Mouse (Mus musculus) hindbrain, embryonic 10.5 days (tissue): ENCODE results near the gene Tsen15. TPM values are rescaled to one million over a fixed set of nuclear protein-coding genes. Genes with fewer than 3 reads are reported as not detected.

Source experiments
- DNase-seq: peaks from one replicate; pipeline ENCODE4 v3.0.0-alpha.2; 2017; ENCODE audit warnings: low spot score
- H3K27ac ChIP-seq: fragments of 300-500 bp; sonication (generic); 2 replicates; pipeline ENCODE4 v1.5.1; 2016; ENCODE audit warnings: mild to moderate bottlenecking, moderate library complexity
- H3K27me3 ChIP-seq: fragments of 300-500 bp; sonication (generic); 2 replicates; pipeline ENCODE4 v1.6.1; 2016; ENCODE audit warnings: mild to moderate bottlenecking; ENCODE audit not compliant: poor library complexity, insufficient read depth, severe bottlenecking
- H3K36me3 ChIP-seq: fragments of 300-500 bp; sonication (generic); 2 replicates; pipeline ENCODE4 v1.6.1; 2016; ENCODE audit warnings: mild to moderate bottlenecking, moderate library complexity
- H3K4me1 ChIP-seq: fragments of 300-500 bp; sonication (generic); replicated peaks from 2 replicates; pipeline ENCODE4 v1.6.1; 2016; ENCODE audit warnings: mild to moderate bottlenecking
- H3K4me3 ChIP-seq: fragments of 300-500 bp; sonication (generic); 2 replicates; pipeline ENCODE4 v1.5.1; 2016; ENCODE audit warnings: mild to moderate bottlenecking, moderate library complexity
- H3K9me3 ChIP-seq: fragments of 300-500 bp; sonication (generic); 2 replicates; pipeline ENCODE4 v1.6.1; 2016; ENCODE audit warnings: mild to moderate bottlenecking, moderate library complexity
- WGBS: fragments of 180-500 bp; shearing (Covaris S2); methylation state at CpG from one replicate; pipeline ENCODE4 v1.1.7; 2016; 5-methylcytosine and 5-hydroxymethylcytosine counted together
- polyA plus RNA-seq: library from polyadenylated mRNA; unstranded; fragments of >200 nt; fragmentation: Nextera tagmentation; extraction: Ambion mirVana; gene quantifications from 2 replicates; pipeline ENCODE4 v1.2.1, GENCODE M21; 2016

Tsen15 gene
- polyA plus RNA-seq: 49.9 and 64.4 TPM in 2 replicates

DNA sequence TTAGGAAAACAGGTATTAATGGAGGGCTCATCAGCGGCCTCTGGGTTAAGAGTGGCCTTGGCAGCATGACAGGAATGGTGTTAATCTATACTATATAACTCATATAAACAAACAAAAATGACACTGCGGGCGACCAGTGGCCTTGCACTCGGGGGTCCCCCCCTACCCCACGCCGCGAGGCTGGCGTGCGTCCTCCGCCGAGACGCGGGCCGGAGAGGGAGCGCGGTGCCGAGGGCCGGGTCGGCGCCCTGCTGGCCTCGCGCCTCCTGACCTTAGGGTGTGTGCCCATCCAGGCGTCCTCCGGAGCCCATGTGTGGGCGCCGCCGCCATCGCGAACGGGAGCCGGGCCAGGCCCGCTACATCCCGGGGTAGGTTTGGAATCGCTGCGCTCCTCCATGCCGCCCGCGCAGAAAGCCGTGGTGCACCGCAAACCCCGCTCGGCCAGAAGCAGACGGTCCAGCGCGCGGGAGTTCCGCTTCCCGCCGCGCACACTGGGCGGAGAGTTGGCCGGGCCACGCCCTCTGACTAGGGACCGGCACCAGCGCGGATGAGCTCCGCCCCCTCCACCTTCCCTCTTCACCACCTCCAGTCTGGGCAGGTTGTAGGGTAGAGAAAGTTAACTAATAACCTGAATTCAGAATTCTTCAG is at the start of gene Tsen15:
TSS of gene Tsen15 (minus strand) at position 501 of the 648 bp plus-strand sequence.
- WGBS: under 1% methylated on average over 57 of the region's 57 CpGs
- Histone ChIP-seq H3K27me3 (no peaks in the 10 kb centered on the region), H3K4me3 (peak within 1 kb of the TSS; percentile 87), H3K4me1 (peaks cover 3% of the 10 kb centered on the region; the same call in 1 of the 2 replicates), H3K36me3 (peaks cover 7% of the 10 kb centered on the region; the same call in 1 of the 2 replicates), H3K27ac (peak within 1 kb of the TSS; percentile 87), H3K9me3 (no peaks in the 10 kb centered on the region)
- peak; percentile 77 for DNase-seq

DNA sequence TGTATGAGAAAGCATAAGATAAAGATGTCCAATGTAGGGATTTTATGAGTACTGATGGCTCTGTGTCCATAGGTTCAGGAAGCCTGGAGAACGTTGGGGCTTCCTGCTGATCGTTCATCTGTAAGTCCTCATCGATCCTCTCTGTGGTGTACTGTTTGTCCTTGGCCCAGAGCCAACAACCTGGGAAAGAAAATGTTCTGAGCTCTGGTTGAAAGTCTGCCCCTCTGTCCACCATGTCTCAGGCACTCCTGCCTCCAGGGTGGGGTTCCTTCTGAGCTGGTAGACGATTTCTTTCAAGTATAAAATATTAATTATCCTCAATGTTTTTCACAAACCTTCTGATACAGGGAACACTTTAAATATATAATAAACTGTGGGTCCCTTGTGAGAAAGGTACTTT is 47.7 kb upstream of the Tsen15 start:
- no peaks in the 10 kb centered on the region for H3K4me1 ChIP-seq
- H3K27ac ChIP-seq: no peak overlapping the region
- 90% methylated on average over 4 of the region's 4 CpGs for WGBS
- DNase-seq: no peak
- H3K36me3 ChIP-seq: no peaks in the 10 kb centered on the region
- no peak overlapping the region for H3K4me3 ChIP-seq
- H3K27me3 ChIP-seq: no peaks in the 10 kb centered on the region
- no peaks in the 10 kb centered on the region for H3K9me3 ChIP-seq

DNA sequence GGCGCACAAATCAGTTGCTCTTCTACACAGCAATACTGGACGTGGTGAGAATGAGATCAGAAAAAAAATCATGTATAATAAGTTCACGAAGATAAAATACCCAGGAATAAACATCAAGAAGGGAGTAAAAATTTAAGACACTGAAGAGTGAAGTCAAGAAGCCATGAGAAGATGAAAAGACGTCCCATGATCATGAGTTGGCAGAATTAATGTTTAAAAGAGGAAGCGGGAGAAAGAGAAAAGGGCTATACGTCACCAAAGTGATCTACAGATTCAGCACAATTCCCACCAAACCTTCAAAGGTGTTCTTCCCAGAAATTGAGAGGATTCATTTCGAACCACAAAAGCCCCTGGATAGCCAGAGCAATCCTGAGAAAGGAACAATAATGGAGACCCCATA is 43.3 kb upstream of the Tsen15 start:
- 88% methylated on average over 7 of the region's 7 CpGs for WGBS

DNA sequence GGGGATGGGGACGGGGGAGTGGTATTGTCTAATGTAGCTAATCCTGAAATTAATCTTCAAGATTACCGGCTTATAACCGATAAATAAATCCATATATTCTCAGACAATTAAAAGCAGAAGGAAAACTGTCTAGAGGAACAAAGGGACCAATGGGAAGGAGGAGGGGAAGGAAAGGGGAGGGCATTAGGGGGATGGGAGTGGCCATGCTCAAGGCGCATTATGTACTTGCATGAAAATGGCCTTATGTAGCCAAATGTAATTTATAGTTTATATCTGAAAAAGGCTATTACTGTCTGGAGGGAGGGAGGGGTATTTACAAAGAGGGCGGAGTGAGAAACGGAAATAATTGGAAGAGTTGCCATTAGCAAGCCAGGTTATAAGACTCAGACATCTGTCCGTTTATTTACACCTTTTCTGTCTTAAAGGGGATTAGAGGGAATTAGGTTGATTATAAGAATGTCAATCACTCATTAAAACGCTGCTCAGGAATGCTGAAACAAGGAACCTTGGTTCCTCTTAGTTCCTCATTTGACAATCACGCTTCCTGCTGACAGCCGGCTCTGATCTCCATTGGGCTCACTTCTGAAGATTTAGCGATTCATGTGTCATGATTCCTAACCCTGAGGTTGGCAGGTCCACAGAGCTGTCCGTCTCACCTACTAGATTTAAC is 41.6 kb upstream of the Tsen15 start:
- Histone ChIP-seq H3K27ac (no peak overlapping the region), H3K4me1 (0 out of 2 replicates have a peak, but pooled peaks cover under 1% of the 10 kb centered on the region), H3K4me3 (no peak overlapping the region), H3K9me3 (no peaks in the 10 kb centered on the region), H3K36me3 (no peaks in the 10 kb centered on the region), H3K27me3 (no peaks in the 10 kb centered on the region)
- WGBS: 81% methylated on average over 12 of the region's 12 CpGs
- DNase-seq: no peak

More for the DNA sequence above, 43.3 kb upstream of the Tsen15 start:
- no peaks in the 10 kb centered on the region for H3K4me1 ChIP-seq
- no peaks in the 10 kb centered on the region for H3K27me3 ChIP-seq
- no peaks in the 10 kb centered on the region for H3K36me3 ChIP-seq
- no peak overlapping the region for H3K4me3 ChIP-seq
- no peaks in the 10 kb centered on the region for H3K9me3 ChIP-seq
- H3K27ac ChIP-seq: no peak overlapping the region
- no peak for DNase-seq

DNA sequence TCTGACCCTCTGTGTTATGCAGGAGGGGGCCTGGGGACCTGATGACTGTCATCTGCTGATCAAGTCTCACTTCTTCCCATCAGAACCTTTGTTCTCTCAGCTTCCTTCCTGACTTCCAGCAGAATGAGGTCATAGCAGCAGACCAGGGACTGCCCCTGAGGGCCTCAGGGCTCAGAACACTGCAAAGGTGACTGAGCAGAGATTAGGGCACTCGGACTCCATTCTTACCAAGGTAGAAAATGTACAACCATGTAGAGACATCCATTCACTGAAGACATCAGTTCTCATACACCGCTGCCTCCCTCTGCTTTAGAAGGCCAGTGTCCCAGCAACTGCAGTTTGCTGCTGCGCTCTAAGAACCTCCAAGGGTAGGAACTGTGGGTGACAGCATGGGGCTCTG is 36.6 kb upstream of the Tsen15 start:
- Histone ChIP-seq H3K4me3 (no peak overlapping the region), H3K27me3 (no peaks in the 10 kb centered on the region), H3K9me3 (no peaks in the 10 kb centered on the region), H3K4me1 (0 out of 2 replicates have a peak, but pooled peaks cover 3% of the 10 kb centered on the region), H3K36me3 (no peaks in the 10 kb centered on the region), H3K27ac (no peak overlapping the region)
- whole genome bisulfite sequencing: 88% methylated on average over 3 of the region's 3 CpGs
- DNase-seq: no peak

DNA sequence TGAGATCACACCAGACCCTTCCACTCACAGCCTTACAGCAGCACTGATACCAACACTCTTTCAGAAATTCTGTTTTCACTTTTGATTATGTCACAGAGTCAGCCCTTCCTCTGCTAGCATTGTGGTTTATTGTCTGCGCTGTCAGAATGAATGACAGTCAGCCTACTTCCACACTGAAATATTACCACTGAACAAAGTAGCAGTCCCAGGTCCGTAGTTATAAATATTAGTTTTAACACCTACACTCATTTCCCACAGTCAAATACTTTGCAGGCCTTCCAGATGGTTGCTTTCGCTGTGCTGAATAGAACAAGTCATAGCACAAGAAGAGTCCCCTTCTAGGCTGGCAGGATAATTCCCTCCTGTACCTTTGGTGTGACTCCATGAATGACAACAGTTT is 35.8 kb upstream of the Tsen15 start:
- peaks cover 9% of the 10 kb centered on the region for H3K4me1 ChIP-seq
- no peaks in the 10 kb centered on the region for H3K27me3 ChIP-seq
- no peaks in the 10 kb centered on the region for H3K36me3 ChIP-seq
- H3K27ac ChIP-seq: no peak overlapping the region
- WGBS: 88% methylated on average over 3 of the region's 3 CpGs
- no peaks in the 10 kb centered on the region for H3K9me3 ChIP-seq
- DNase-seq: no peak
- no peak overlapping the region for H3K4me3 ChIP-seq

DNA sequence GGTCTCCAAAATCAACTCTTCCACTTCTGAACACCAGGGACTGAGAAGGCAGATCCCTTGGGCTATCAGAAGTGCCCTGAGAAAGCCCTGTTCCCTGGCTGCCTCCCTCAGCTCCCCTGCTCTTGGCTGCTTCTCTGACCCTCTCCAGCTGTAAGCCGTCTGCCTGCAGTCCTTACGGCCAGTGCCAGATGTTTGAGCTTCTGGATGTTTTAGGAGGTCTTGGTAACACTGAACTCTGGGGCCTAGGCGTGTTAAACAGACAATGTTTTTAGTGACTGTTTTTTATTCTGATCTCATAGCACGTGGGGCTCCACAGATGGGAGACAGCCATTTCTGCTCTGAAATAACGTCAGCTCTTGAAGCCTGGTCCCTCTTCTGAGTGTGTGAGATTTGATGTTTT is 31.1 kb upstream of the Tsen15 start:
- Histone ChIP-seq H3K4me3 (no peak overlapping the region), H3K4me1 (peaks cover 6% of the 10 kb centered on the region), H3K27ac (peak overlapping the region; percentile 5; the same call in 1 of the 2 replicates), H3K36me3 (no peaks in the 10 kb centered on the region), H3K9me3 (peaks cover 2% of the 10 kb centered on the region; the same call in 1 of the 2 replicates), H3K27me3 (no peaks in the 10 kb centered on the region)
- WGBS: 43% methylated on average over 5 of the region's 5 CpGs
- no peak for DNase-seq

DNA sequence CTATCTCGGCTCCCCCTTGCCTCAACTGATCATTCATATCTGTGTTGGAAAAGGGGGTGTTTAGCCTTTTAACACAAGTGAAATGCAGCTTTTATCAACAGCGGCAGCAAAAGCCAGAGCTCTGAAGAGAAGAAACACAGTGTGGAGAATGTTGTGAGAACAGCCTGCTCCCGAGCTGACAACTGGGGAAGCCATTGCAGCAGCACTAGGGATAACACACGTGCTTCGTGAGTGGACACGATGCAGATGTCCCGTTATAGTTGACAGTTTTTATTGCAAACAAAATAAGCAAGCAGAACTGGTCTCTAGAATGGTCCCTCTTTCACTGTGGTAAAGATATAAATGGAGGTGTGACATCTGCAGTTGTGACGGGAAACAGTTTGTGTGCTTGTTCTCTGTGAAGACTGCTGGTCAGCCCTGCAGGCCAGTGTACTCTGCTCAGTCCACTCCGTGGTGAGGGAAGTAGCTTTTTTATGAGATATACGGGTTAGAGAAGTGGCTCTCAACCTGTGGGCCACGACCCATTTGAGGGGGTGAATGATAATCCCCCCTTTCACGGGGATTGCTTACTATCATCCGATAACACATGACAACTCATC is 29.9 kb upstream of the Tsen15 start:
- DNase-seq: no peak
- no peak overlapping the region for H3K4me3 ChIP-seq
- WGBS: 89% methylated on average over 13 of the region's 13 CpGs
- peaks cover 6% of the 10 kb centered on the region for H3K4me1 ChIP-seq
- H3K27ac ChIP-seq: no peak overlapping the region
- H3K27me3 ChIP-seq: no peaks in the 10 kb centered on the region
- H3K9me3 ChIP-seq: peaks cover 6% of the 10 kb centered on the region; the same call in 1 of the 2 replicates
- no peaks in the 10 kb centered on the region for H3K36me3 ChIP-seq

DNA sequence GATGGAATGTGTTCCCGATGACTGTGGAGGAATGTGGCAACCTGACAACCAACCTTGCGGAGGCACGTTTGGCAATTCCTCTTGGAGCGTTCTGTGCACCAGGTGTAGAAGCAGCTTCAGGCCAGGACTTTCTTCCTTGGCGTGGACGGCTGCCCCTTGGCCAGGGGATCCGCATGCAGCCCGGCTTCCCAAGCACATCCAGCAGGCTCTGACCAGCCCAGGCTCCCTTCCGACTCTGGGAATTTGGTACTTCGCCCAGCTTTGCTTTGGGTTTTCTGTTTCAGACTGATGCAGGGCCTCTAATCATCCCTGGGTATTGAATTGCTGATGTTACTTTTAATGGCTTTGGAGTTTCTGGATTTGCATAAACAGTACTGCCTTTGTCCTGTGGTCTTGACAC is 28.0 kb upstream of the Tsen15 start:
- Histone ChIP-seq H3K27ac (no peak overlapping the region), H3K36me3 (no peaks in the 10 kb centered on the region), H3K4me1 (peaks cover 6% of the 10 kb centered on the region), H3K27me3 (no peaks in the 10 kb centered on the region), H3K4me3 (no peak overlapping the region), H3K9me3 (peaks cover 6% of the 10 kb centered on the region; the same call in 1 of the 2 replicates)
- no peak for DNase-seq
- WGBS: 84% methylated on average over 10 of the region's 10 CpGs

DNA sequence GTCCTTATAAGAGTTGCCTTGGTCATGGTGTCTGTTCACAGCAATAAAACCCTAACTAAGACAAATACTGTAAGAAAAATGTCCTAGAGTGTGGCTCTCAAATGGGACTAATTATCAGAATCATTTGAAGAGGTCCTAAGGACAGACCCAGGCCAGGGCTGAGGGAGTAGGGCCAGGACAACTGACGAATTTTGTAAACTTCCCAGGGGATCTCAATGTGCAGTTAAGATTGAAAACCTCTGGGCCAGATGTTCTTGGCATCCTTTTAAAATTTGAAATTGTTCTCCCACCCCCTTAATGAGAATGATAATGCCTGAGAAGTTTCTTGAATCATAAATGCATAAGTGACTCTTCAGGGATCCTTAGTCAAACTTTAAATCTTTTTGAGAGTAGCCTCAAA is 27.5 kb upstream of the Tsen15 start:
- Histone ChIP-seq H3K27ac (no peak overlapping the region), H3K4me1 (peaks cover 6% of the 10 kb centered on the region), H3K4me3 (no peak overlapping the region), H3K36me3 (no peaks in the 10 kb centered on the region), H3K9me3 (peaks cover 6% of the 10 kb centered on the region; the same call in 1 of the 2 replicates), H3K27me3 (no peaks in the 10 kb centered on the region)
- 71% methylated on average over 1 of the region's 1 CpGs for WGBS
- no peak for DNase-seq

DNA sequence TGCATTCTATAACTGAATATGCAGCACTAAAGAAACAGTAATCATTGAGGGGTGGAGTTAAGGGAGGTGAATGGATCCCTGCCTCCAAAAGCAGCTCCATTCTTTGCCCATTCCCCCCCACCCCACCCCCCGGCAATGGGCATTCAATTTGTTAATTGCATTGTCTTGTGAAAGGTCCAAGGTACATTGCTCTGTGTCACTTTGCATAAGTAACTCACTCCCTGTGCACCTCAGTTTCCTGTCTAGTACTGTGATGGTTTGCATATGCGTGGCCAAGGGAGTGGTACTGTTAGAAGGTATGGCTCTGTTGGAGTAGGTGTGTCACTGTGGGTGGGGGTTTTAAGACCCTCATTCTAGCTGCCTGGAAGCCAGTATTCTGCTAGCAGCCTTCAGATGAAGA is 26.6 kb upstream of the Tsen15 start:
- Histone ChIP-seq H3K9me3 (peaks cover 6% of the 10 kb centered on the region; the same call in 1 of the 2 replicates), H3K27ac (no peak overlapping the region), H3K27me3 (no peaks in the 10 kb centered on the region), H3K4me1 (peaks cover 6% of the 10 kb centered on the region), H3K36me3 (no peaks in the 10 kb centered on the region), H3K4me3 (no peak overlapping the region)
- DNase-seq: no peak
- 96% methylated on average over 2 of the region's 2 CpGs for WGBS

DNA sequence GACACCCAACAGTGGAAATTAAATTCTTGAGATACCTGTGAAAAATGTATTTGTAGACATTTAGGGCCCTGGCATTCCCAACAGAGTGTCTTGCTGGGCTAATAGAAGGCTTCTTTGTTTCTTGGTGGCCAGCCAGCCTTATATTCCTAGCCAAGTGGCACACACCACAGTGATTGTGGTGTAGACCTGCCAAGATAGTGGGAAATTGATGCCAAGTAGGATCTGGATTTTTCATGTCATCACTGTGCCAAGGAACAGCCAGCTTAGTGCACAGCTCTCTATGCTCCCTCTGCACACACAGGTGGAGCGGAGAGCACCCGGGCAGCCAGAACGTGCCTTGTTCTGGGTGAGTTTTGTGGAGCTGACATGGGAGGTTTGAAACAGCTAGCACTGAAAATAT is 24.2 kb upstream of the Tsen15 start:
- Histone ChIP-seq H3K27ac (no peak overlapping the region), H3K9me3 (peaks cover 6% of the 10 kb centered on the region; the same call in 1 of the 2 replicates), H3K36me3 (no peaks in the 10 kb centered on the region), H3K27me3 (no peaks in the 10 kb centered on the region), H3K4me1 (peaks cover 9% of the 10 kb centered on the region), H3K4me3 (no peak overlapping the region)
- WGBS: 94% methylated on average over 3 of the region's 3 CpGs
- no peak for DNase-seq

DNA sequence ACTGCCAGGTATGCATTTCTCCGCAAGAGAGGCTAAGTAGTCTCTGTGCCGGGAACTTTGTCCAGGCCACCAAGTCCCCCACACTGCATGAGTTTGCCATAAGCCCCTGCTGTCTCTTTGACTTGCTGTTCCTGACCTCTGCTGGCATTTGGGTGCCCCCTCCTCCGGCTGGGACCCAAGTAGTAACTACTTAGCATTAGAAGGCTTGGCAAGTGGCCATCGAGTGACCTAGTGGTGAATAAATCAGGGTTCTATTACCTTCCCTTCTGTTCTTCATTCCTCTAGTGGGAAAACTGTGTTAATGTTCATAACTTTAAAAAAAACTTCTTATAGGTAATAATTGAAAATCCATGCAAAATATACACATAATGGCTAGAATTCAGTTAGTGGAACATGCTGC is 22.9 kb upstream of the Tsen15 start:
- no peak overlapping the region for H3K27ac ChIP-seq
- DNase-seq: no peak
- H3K36me3 ChIP-seq: no peaks in the 10 kb centered on the region
- H3K9me3 ChIP-seq: peaks cover 6% of the 10 kb centered on the region; the same call in 1 of the 2 replicates
- H3K27me3 ChIP-seq: no peaks in the 10 kb centered on the region
- H3K4me3 ChIP-seq: no peak overlapping the region
- 88% methylated on average over 4 of the region's 4 CpGs for WGBS
- peaks cover 9% of the 10 kb centered on the region for H3K4me1 ChIP-seq
